Mouse (Mus musculus): ENCODE measurements around the gene Plekhd1.
A peak's percentile ranks its signal among the peaks of the same experiment; 100 is the strongest.

The Plekhd1 gene

GRCm38 (mm10) chr12:80757751-80758558 lies 65.6 kb downstream of the Plekhd1 start:
- DNase-seq, result peak; percentile 87

GRCm38 (mm10) chr12:80758559-80759386 lies 66.4 kb downstream of the Plekhd1 start:
- DNase-seq, result peak; percentile 27

- DNase-seq, result no peak
These were observed 67.0 kb downstream of the Plekhd1 start for GRCm38 (mm10) chr12:80759387-80759712.

GRCm38 (mm10) chr12:80759713-80760395 lies 67.5 kb downstream of the Plekhd1 start:
- DNase-seq, result no peak

- peak; percentile 80 for DNase-seq
These were observed 68.0 kb downstream of the Plekhd1 start, which contains the start of gene Ccdc177 for GRCm38 (mm10) chr12:80760396-80760801. TSS of gene Ccdc177 (minus strand) at chr12:80760687.

GRCm38 (mm10) chr12:80762982-80763381 lies 70.6 kb downstream of the Plekhd1 start:
- DNase-seq, result no peak

- DNase-seq, result no peak
These were observed 71.7 kb downstream of the Plekhd1 start for GRCm38 (mm10) chr12:80764116-80764515.

GRCm38 (mm10) chr12:80769697-80770096 lies 77.3 kb downstream of the Plekhd1 start:
- DNase-seq, result peak; percentile 85
